Mouse (Mus musculus) embryonic facial prominence, embryonic 10.5 days (tissue): ENCODE data around the gene Scel. TPM values are rescaled to one million over a fixed set of nuclear protein-coding genes. Genes with fewer than 3 reads are reported as not detected.

Source experiments
- DNase-seq: peaks from one replicate; pipeline ENCODE4 v3.0.0-alpha.2; 2017; ENCODE audit warnings: low spot score
- H3K27ac ChIP-seq: fragments of 300-500 bp; sonication (generic); replicated peaks from 2 replicates; pipeline ENCODE4 v1.5.1; 2016; ENCODE audit warnings: mild to moderate bottlenecking
- H3K27me3 ChIP-seq: fragments of 300-500 bp; sonication (generic); replicated peaks from 2 replicates; pipeline ENCODE4 v1.6.1; 2016; ENCODE audit warnings: low read depth, mild to moderate bottlenecking; ENCODE audit not compliant: poor library complexity, severe bottlenecking
- H3K36me3 ChIP-seq: fragments of 300-500 bp; sonication (generic); replicated peaks from 2 replicates; pipeline ENCODE4 v1.6.1; 2016; ENCODE audit warnings: mild to moderate bottlenecking, moderate library complexity
- H3K4me1 ChIP-seq: fragments of 300-500 bp; sonication (generic); 2 replicates; pipeline ENCODE4 v1.6.1; 2016
- H3K4me3 ChIP-seq: fragments of 300-500 bp; sonication (generic); 2 replicates; pipeline ENCODE4 v1.5.1; 2016; ENCODE audit warnings: mild to moderate bottlenecking, moderate library complexity
- H3K9me3 ChIP-seq: fragments of 300-500 bp; sonication (generic); 2 replicates; pipeline ENCODE4 v1.6.1; 2016; ENCODE audit warnings: mild to moderate bottlenecking
- WGBS: fragments of 180-500 bp; shearing (Covaris S2); methylation state at CpG from one replicate; pipeline ENCODE4 v1.1.7; 2016; 5-methylcytosine and 5-hydroxymethylcytosine counted together
- polyA plus RNA-seq: library from polyadenylated mRNA; unstranded; fragments of >200 nt; fragmentation: Nextera tagmentation; extraction: Ambion mirVana; gene quantifications from 2 replicates; pipeline ENCODE4 v1.2.1, GENCODE M21; 2016

Gene Scel
- polyA plus RNA-seq, 1 experiment from 2014 or later: 0.14 TPM

DNA sequence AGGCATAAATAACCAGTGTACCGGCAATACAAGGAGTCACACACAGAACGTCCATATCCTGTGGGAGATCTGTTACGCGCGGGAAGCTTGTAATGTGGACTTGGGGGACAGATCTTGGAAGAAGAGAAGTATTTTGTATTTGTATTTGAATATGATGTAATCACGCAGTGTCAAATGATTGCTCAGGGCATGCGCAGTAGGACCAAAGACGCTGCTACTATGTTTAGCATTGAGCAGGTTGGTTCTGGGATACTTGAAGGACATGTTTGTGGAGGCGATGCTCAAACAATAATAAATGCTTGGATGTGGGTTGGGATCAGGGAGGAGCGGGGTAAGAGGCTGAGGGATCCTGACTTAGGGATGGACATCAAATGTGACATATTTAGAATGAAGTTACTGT lies 37.8 kb downstream of the Scel start:
- no peaks in the 10 kb centered on the region for H3K27me3 ChIP-seq
- WGBS: 81% methylated on average over 10 of the region's 10 CpGs

DNA sequence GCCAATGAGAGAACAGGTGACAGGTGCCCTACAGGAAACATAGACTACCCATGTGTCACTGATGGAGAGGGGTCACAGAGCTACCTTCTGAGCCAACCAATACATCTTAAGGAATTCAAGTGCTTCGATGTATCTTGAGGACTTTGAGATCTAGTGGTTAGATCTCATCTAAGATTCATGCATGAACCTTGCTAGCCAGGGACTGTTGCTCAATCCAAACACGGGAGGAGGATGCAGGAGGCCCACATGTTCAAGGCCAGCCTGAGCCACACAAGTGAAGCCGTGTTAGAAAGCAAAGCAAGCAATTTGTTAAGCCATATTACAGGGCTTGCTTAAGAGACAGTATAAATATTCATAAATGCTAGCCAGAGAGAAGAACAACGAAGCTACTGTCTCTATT lies 38.8 kb downstream of the Scel start:
- Histone ChIP-seq H3K4me1 (0 out of 2 replicates have a peak, but pooled peaks cover 3% of the 10 kb centered on the region), H3K9me3 (no peaks in the 10 kb centered on the region), H3K27me3 (no peaks in the 10 kb centered on the region), H3K36me3 (no peaks in the 10 kb centered on the region), H3K27ac (no peak overlapping the region), H3K4me3 (no peak overlapping the region)
- DNase-seq: no peak
- WGBS: 89% methylated on average over 4 of the region's 4 CpGs

More for the DNA sequence above, 37.8 kb downstream of the Scel start:
- H3K27ac ChIP-seq: no peak overlapping the region; the same call in 1 of the 2 replicates
- H3K4me1 ChIP-seq: 0 out of 2 replicates have a peak, but pooled peaks cover 3% of the 10 kb centered on the region
- H3K36me3 ChIP-seq: no peaks in the 10 kb centered on the region
- no peak overlapping the region for H3K4me3 ChIP-seq
- no peaks in the 10 kb centered on the region for H3K9me3 ChIP-seq
- DNase-seq: no peak

DNA sequence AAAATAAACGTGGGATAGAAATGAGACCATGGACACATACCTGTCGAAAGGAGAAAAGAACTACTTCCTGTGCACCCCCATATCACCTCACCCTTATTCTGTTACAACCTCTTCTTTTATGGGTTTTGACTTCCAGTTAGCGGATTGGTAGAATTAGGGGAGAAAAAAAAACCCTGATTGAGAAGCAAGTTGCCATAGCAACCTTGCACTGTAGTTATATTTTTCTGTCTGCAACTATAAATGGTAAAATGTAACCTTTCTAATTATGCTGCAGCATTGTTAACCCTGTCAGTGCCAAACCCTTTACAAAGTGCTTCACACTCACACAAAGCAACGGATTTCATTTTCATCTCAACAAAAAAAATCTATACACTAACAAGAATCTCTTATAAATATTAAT lies 39.2 kb downstream of the Scel start:
- Histone ChIP-seq H3K4me3 (no peak overlapping the region), H3K4me1 (0 out of 2 replicates have a peak, but pooled peaks cover 3% of the 10 kb centered on the region), H3K27me3 (no peaks in the 10 kb centered on the region), H3K27ac (no peak overlapping the region), H3K36me3 (no peaks in the 10 kb centered on the region), H3K9me3 (no peaks in the 10 kb centered on the region)
- WGBS: 84% methylated on average over 4 of the region's 4 CpGs
- DNase-seq: no peak

DNA sequence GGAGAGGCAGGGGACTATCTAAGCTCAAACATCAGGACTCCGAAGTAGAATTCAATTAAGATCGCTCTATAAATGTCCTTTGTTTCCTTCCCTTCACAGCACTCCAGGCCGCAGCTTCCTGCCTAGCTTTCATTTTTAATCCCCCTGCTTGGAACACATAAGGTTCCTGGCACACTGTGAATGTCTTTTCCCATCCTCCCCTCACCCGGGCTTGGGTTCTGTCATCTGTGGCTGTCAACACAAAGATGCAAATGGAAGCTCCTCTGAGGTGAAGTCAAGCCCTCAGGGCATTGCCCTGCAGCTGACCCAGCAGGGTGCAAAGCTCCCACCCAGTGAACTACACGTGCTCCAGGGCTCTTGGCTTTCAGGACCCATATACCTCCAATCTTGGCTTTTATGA lies 43.5 kb downstream of the Scel start:
- H3K36me3 ChIP-seq: no peaks in the 10 kb centered on the region
- no peak overlapping the region for H3K27ac ChIP-seq
- DNase-seq: no peak
- H3K9me3 ChIP-seq: no peaks in the 10 kb centered on the region
- H3K4me3 ChIP-seq: no peak overlapping the region
- no peaks in the 10 kb centered on the region for H3K4me1 ChIP-seq
- 51% methylated on average over 5 of the region's 5 CpGs for WGBS
- no peaks in the 10 kb centered on the region for H3K27me3 ChIP-seq

DNA sequence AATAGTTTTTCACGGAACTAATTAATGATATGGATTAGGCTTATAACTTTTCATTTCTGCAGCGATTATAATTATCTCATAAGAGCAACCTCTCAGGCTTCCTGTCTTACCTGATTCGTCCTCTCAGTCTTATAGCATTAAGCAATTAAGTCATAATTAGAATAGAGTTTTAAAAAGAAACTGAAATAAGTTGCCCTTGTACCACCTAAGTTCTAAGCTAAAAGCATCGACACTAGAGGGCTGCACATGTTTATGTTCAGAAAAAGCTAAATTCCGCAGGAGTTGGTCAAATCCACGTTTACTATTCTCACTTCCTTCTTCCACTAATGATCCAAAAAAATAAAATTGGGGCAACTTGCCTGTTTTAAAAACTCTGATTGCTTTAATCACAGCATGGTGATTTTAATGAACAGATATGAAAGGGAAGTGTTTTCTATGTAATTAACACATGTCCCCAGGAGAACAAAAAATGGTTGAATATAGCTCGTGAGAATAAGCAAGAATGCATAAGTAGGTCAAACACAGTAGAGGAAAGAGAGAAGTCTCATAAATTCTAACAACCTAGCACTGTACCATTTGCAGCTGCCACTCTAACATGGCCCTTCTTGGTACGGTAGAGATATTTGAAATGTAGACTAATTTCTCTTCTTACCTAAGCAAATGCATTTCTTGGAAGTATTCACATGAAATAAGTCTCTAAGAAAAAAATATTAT lies 48.4 kb downstream of the Scel start:
- WGBS: 86% methylated on average over 8 of the region's 8 CpGs
- DNase-seq: no peak
- Histone ChIP-seq H3K36me3 (no peaks in the 10 kb centered on the region), H3K9me3 (no peaks in the 10 kb centered on the region), H3K27me3 (no peaks in the 10 kb centered on the region), H3K4me1 (no peaks in the 10 kb centered on the region), H3K4me3 (no peak overlapping the region), H3K27ac (no peak overlapping the region)

DNA sequence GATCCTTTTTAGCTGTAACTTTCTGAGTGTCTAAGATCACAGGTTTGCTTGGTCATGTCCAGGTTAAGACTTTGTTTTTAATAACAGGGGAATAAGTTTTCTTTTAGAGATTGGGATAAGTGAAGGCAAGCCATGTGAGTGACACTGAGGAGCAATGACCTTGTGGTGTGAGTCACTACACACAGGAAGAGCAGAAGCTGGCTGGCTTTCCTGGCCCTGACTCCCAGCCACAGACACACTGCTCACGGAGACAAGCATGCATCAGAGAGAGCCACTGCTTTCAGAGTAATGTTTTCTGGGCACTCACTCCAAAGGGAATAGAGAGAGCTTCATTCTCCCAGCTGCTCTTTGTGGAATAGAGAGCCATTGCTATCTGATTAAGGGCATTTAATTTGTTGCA lies 54.8 kb downstream of the Scel start:
- DNase-seq: no peak
- WGBS: 42% methylated on average over 1 of the region's 1 CpGs
- Histone ChIP-seq H3K27ac (no peak overlapping the region), H3K36me3 (no peaks in the 10 kb centered on the region), H3K4me1 (no peaks in the 10 kb centered on the region), H3K9me3 (no peaks in the 10 kb centered on the region), H3K27me3 (no peaks in the 10 kb centered on the region), H3K4me3 (no peak overlapping the region)

DNA sequence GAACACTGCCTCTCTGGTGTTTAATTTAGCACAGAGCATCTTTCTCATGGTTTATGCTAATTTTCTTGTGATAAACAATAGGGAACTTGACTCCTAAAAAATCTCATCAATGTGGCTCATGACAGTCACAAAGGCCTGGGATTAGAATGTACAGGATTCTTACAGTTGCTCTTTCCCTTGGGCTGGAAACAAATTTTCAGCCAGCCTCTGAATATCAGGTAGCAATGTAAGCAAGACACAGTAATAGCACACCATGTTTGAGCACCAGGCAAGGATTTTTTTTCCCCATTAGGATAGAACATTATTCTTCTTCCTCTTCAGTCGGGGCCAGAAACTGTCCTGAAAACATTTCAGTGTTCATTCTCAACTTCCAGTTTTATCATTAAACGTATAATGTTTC lies 55.3 kb downstream of the Scel start:
- Histone ChIP-seq H3K36me3 (no peaks in the 10 kb centered on the region), H3K9me3 (no peaks in the 10 kb centered on the region), H3K27ac (no peak overlapping the region), H3K4me1 (no peaks in the 10 kb centered on the region), H3K27me3 (no peaks in the 10 kb centered on the region), H3K4me3 (no peak overlapping the region)
- 77% methylated on average over 2 of the region's 2 CpGs for WGBS
- DNase-seq: no peak

DNA sequence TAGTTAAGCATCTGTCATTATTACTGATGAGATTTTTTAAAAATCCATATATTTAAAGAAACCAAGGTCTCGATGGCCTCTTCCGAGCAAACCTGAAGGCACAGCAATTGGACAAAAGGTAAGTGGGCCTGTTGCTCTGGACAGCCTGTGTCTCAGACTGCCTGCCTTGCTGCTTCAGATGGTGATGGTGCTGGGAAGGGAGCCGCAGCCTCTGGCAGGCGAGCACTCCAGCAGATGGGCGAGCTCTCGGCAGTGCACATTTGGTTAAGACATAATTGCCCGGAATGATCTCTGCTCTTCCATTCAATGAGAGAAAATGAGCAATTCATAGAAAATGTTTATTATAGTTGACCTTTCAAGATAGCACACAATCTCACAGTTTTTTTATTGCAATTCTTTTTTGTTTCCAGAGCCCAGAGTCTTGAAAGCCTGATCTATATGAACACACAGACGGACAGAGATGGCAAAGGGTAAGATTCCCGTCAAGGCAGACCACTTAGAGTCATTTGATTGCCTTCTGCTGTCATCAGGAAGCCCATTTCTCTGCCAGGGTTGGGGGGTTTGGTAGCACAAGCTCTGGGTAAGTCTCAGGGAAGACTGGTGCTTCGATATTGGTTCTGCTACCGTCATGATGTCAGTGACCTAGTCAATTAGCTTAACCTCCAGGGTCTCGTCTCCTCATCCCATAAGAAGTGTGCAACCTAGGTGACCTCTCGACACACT lies 58.6 kb downstream of the Scel start:
- H3K4me3 ChIP-seq: no peak overlapping the region
- WGBS: 84% methylated on average over 13 of the region's 13 CpGs
- no peak overlapping the region for H3K27ac ChIP-seq
- H3K4me1 ChIP-seq: no peaks in the 10 kb centered on the region
- no peaks in the 10 kb centered on the region for H3K36me3 ChIP-seq
- DNase-seq: no peak
- no peaks in the 10 kb centered on the region for H3K9me3 ChIP-seq
- no peaks in the 10 kb centered on the region for H3K27me3 ChIP-seq

DNA sequence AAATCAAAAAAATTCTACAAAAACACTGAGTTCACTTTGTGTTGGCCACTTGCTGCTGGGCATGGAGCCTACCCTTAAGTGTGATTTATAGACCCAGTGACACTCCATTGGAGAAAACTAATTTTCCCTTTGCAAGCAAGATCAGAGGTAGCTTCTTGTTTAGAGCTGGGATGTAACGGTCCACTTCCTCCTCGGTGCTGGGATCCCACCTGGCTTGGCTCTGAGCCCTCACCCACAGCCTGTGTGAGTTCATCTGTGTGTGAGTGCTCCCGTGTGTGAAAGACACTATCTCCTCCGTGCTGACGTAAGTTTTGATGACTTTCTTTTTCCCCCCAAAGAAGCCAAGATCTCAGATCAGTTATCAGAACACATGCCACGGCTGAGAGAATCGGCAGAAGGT lies 62.7 kb downstream of the Scel start:
- 91% methylated on average over 7 of the region's 7 CpGs for WGBS
- no peaks in the 10 kb centered on the region for H3K4me1 ChIP-seq
- no peak overlapping the region for H3K4me3 ChIP-seq
- H3K27me3 ChIP-seq: no peaks in the 10 kb centered on the region
- no peaks in the 10 kb centered on the region for H3K36me3 ChIP-seq
- DNase-seq: no peak
- H3K27ac ChIP-seq: no peak overlapping the region
- H3K9me3 ChIP-seq: no peaks in the 10 kb centered on the region

DNA sequence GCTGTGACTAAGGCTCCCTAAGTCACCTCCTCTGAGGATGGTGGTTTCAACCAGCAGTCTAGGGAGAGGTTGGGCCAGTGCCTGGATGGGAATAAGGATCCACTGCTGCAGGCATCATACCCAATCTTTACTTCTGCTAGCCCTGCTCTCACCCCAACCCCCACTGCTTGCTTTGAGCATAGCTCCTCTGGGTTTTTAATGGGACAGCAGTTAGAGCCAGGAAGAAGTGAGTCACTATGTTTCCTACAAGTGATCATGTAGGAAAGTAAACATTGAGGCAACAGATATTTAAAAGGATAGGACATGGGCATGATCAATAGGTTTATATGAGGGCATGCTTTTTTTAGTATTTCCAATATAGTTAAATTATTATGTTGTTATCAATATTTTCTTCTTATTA lies 63.9 kb downstream of the Scel start:
- Histone ChIP-seq H3K4me3 (no peak overlapping the region), H3K36me3 (no peaks in the 10 kb centered on the region), H3K4me1 (no peaks in the 10 kb centered on the region), H3K27me3 (no peaks in the 10 kb centered on the region), H3K9me3 (no peaks in the 10 kb centered on the region), H3K27ac (no peak overlapping the region)
- DNase-seq: no peak

DNA sequence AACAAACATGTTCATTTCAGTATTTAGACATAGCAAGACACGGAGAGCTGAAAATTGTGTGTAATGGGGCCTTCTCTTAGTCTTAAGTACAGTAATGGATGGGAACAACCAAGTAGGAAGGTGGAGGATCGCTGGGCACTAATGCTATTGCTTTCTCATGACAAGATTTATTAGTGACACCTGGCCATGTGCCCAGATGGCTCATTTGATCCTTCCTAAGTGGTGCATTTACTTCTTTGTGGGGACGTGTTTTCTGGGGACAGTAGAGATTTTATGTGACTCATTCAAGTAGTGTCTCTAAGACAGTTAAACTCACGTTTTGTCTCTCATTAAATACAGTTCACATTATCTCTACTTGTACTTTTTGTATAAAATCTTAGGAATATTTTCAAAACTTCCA lies 73.5 kb downstream of the Scel start:
- Histone ChIP-seq H3K27ac (no peak overlapping the region), H3K4me3 (no peak overlapping the region), H3K4me1 (no peaks in the 10 kb centered on the region), H3K9me3 (no peaks in the 10 kb centered on the region), H3K27me3 (no peaks in the 10 kb centered on the region), H3K36me3 (no peaks in the 10 kb centered on the region)
- WGBS: 75% methylated on average over 4 of the region's 4 CpGs
- DNase-seq: no peak

DNA sequence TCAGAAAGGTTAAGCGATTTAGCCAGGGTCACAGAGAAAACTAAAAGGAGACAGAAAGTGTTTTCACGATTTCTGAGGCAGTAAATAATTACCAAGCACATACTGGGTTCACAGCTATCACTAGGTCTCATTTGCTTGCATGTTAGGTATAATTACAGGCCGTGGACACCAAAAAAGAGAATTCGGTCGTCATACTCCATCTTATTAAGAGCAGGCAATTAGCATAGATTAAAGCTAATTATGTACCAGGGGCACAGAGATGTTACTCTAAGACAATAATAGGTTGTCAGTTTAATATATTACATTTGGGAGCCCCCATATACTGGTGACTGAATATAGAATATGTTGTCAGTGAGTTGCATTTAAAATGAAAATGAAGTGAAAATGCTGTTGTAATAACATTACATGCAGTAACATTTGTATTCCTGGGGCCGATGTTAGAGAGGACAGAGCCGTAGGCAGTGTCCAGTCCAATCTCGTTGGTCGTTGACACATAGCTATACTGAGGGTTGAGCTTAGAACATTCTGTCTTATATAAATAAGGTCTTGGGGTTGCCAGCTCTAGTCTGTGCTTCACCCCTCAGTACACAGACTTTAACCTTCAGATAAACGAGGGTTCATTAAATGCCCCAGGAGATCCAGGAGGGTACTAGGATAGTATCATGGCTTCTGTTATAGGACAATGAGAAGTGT lies 74.2 kb downstream of the Scel start:
- Histone ChIP-seq H3K4me1 (no peaks in the 10 kb centered on the region), H3K36me3 (no peaks in the 10 kb centered on the region), H3K9me3 (no peaks in the 10 kb centered on the region), H3K27ac (no peak overlapping the region), H3K27me3 (no peaks in the 10 kb centered on the region), H3K4me3 (no peak overlapping the region)
- WGBS: 81% methylated on average over 10 of the region's 10 CpGs
- no peak for DNase-seq

DNA sequence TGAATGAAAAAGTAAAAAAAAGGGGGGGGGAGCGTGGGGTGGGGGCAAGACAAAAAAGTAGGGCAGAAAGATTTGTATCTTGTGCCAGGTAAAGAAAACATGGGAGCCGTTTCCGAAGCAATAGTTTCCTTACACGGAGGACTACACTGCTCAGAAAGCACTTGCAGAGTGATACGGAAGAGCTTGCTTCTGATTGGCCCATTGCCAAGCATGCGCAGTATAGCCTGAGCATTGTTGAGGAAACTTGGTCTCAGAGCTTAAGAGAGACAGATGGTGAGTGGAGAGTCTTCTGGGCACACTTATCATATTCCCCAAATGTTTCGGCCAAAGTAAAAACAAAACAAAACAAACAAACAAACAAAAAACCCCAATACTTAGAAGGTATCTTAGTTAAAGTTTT lies 76.7 kb downstream of the Scel start:
- Histone ChIP-seq H3K27me3 (no peaks in the 10 kb centered on the region), H3K4me1 (no peaks in the 10 kb centered on the region)
- WGBS: 82% methylated on average over 7 of the region's 7 CpGs

More for the DNA sequence above, 76.7 kb downstream of the Scel start:
- no peaks in the 10 kb centered on the region for H3K9me3 ChIP-seq
- H3K36me3 ChIP-seq: no peaks in the 10 kb centered on the region
- no peak for DNase-seq
- no peak overlapping the region for H3K4me3 ChIP-seq
- no peak overlapping the region for H3K27ac ChIP-seq
